Mouse (Mus musculus): ENCODE results near the gene Ccnj.

Gene Ccnj

GRCm38 (mm10) chr19:40849391-40849790 is 18.3 kb downstream of the Ccnj start:
- no peak for DNase-seq

DNA sequence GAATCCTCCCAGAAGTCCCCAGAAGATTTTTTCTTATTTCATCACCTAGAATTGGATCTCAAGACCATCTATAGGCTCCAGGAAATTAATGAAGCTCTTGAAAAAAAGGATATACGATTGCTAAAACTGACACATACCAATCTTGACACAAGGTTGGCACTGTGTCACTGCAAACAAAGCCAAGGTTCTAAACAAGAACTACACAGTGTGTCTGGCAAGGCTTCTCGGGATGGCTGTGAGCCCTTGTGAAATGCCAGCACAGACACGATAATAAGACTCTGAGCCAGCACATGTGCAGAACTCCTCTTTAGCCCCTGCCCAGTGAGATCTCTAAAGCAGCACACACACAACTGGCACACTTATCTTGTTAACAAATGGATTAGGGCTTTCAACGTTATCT is 28.5 kb downstream of the Ccnj start:
- no peak for DNase-seq

DNA sequence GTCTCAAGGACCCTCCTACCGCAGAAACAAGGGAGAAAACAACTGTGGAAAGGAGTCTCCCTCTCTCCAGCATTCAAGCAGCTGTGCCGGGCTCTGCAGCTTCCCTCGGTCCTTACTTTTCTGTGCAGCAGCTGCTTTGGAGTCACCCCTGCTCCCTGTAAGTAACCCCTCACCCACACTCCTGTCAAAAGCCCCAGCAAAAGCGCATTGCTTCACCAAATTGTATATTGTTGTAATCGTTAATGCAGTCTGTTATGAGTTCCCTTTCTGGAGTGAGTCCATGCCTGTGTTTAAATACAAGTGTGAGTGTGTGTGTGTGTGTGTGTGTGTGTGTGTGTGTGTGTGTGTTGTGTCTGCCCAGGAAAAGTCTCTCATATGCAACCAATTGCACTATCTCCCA is 37.2 kb downstream of the Ccnj start:
- no peak for DNase-seq

DNA sequence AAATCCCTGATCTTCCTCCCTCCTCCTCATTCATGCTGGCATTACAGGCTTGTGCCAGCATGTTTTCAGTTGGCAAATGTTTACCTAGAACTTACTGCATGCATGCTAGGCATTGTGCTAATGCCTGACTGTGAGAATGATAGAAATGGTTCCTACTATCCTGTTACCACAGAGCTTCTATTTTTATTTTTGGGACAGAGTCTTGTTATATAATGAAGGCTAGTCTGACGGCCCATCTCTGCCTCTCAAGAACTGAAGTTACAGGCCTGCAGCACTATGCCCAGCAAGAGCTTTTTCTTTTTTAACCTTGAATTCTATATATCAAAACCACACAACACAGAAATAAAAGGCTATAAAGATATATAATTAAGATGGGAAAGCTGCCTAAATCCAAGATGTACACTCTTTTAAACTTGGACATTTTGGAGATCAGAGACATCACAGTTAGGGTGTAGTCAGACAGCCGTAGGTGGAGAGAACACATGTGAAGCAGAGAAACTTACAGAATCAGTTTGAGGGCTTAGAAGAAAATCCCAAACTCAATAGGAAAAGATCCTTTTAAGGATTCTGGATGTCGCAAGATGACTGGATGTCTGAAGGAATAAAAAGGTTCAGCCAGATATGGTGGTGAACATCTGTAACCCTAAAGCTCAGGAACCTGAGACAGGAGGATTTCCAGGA is 38.5 kb downstream of the Ccnj start:
- no peak for DNase-seq

DNA sequence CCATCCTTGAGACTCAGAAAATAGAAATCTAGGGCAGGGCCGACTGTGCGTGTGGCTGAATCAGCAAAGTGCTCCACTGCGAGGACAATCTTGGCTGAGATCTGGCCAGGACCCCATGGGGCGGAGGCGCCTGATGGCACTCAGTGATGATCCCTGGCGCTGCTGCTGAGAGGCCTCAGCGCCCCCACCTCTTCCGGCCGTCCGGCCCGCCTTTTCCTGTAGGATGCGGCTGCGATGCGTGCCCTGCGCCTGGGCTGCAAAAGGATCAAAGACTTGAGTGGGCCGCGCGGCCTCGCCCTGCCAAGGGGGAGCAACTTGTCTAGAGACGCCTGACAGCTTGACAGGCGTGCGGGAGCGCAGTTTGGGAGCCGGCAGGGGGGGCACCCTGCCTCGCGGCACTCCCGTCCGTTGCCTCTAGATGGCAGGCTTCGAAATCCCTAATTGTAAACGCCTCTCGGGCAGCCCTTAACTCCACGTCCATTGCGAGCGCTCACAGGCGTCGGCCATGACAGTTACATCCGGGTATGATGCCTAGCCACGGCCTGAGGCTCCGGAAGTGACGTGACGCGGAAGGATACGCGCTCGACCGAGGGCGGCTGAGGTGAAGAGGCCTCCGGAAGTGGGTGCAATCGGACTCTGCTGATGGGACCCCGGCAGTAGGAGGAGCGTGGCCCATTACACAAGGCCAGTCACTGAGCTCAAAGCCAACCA is 42.0 kb downstream of the Ccnj start:
- DNase-seq: peak; percentile 91 to 92

- DNase-seq: no peak
Observed at GRCm38 (mm10) chr19:40881700-40882099, 50.6 kb downstream of the Ccnj start.

DNA sequence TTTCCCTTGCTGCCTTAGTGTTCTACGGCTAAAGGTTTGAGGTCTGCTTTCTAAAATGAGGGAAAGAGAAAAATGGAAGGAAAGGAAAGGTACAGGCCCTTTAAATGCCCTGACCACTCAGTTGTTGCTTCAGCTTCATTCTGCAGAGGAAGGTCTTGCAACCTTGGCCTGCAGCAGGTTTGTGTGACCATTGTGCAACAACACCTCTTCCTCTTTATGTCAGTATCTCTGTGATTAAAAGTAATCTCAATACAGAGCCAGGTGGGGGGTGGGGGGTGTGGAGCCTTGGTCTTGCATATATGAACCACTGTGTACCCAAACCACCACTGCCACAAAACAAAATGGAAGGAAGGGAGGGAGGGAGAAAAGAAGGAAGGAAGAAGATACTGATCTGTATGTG is 57.8 kb downstream of the Ccnj start:
- DNase-seq: no peak

DNA sequence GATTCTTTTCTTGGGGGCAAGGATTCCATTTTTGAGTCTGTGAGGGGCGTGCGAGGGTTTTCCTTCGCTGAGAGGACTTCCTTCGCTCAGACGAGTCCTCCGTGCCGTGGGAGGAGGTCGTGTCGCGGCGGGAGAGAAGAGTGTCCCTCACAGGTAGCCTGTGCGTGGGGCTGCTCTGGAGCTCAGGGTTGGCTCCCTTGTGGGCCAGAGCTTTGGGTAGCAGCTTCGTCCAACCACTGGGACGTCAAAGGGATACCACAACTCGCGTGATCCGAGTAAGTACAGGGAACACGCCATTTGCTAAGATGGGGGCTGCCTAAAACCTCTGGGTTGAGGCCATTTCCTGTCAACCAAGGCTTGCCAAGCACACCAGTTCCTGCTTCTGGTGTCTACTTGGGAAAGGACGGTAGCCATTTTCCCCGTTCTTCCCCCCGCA is 63.0 kb downstream of the Ccnj start:
- DNase-seq: no peak

DNA sequence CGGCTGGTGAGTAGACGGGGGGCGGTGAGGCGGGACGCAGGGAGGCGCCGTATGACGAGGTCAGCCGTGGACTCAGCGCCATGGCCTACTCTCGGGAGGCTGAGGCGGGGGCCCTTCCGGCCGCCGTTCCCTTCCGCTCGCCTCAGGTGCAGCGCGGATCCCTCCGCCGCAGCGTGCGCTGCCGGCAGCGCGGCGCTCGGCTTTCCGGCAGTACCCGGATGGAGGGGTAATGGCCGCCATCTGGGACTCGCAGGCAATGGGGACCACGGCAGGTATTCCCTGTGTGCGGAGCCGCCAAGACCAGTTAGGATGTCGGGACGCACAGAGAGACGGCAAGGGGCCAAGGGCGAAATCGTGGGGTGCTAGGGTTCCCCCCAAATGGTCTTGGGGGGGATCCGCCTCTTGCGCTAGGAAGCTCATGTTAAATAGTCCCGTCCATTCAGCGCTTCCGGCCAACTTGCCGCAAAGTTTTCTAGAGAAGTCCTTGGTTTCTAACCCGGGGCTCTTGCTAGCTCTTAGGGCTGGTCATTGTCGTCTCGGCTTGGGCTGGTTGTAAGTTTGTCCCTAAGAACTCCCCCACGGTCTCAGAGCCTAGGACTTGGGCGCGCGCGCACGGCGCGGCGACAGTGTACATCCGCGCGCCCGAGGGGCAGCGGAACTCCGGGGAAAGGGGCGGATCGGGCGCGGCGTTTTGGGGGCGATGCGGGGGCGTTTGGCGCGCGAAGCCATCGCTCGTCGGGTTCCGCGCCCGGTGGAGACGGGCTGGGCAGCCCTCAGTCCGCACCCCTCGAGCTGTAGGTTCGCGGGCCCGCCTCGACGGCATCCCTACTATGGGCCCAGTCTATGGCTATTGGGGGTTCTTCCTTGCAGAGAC is 63.7 kb downstream of the Ccnj start, which contains the start of gene Zfp518a:
Gene Zfp518a, plus strand, starts transcription at position 187 of the 874 bp plus-strand sequence.
- peak; percentile 91 to 95 for DNase-seq

DNA sequence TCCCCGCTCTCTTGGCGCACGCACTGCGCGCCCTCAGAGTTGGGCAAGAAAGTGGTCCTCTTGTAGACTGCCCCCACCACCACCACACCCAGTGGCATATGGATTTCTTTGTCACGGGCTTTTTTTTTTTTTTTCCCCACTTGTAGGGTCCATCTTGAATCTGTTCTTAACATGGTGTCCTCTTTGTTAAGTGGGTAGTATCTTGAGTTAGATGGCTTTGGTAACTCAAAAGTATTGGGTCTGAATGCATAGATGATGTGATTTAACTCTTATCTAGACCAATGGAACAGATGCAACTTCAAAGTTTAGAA is 64.3 kb downstream of the Ccnj start:
- DNase-seq: no peak

Measured in B cell, adult 2 months (primary cell).